Mouse (Mus musculus): ENCODE data around the gene Ap1s2. TPM values are rescaled to one million over a fixed set of nuclear protein-coding genes. Genes with fewer than 3 reads are reported as not detected.

Gene Ap1s2
- polyA plus RNA-seq, 1 experiment from 2014 or later, result 18.5 TPM

DNA sequence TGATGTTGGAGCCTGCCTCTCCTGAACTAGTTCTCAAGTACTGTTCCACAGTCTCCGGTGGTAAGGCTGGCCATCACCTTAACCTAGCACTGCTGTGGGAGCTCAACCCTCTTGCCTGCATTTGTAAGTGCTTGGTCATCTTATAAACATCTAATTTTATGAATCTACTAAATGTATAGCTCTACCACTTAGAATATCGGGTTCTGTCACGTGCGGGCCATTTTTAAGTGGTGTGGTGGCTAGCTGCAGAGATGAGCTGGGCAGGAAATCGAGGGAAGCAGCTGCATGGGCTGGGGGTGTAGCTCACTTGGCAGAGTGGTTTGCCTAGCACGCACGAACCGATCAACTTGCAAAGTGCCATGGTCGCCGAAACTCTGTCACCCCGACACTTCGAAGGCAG lies 48.6 kb downstream of the Ap1s2 start:
- Histone ChIP-seq H3K27ac (ENCODE audit: low read length) (peak overlapping the region; percentile 99), H3K9ac (ENCODE audit: low read depth, low read length) (peak overlapping the region; percentile 86), H3K36me3 (ENCODE audit: control insufficient read depth, insufficient read depth, low read length) (no peaks in the 10 kb centered on the region), H3K9me3 (ENCODE audit: control insufficient read depth, low read length) (no peaks in the 10 kb centered on the region), H3K4me1 (ENCODE audit: control insufficient read depth, insufficient read depth, low read length) (no peaks in the 10 kb centered on the region), H3K27me3 (replicated peaks; ENCODE audit: control insufficient read depth, insufficient read depth, low read length) (no peaks in the 10 kb centered on the region), H3K4me2 (ENCODE audit: low read depth, low read length) (peak overlapping the region; percentile 59), H3K4me3 (ENCODE audit: low read length) (peak overlapping the region; percentile 66)
- no peak for ATAC-seq
- 29% methylated on average over 12 of the region's 12 CpGs for WGBS

DNA sequence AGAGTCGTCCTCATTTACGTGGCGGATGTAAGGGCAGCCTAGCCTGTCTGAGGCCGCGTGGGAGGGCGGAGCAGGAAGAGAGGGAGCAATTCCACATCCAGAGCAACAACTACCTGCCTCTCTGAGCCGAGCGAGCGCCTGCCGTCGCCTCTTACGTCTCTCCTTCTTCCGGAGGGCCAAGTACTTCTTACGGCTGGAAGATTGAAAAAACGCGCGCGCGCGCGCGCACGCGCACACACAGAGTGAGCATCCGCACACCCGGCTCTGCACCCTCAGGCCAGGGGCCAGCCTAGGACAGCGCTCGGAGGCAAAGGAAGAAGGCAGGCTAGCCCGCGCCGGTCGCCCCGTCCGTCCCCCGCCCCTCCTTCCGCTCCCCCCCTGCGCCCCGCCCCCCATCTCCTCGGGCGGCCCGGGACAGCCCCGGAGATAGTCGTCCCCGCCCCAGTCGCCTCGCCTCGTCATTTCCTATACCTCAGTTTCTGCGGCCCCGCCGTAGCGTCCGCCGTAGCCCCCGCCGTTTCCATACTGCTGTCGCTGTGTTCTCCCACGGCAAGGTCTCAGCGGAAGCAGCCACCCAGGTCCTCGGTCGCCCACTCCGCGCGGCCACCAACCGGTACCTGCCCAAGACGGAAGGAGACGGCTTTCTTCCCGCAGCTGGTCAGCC lies 49.1 kb downstream of the Ap1s2 start:
- peak overlapping the region; percentile 86 for H3K9ac ChIP-seq (ENCODE audit: low read depth, low read length)
- H3K36me3 ChIP-seq (ENCODE audit: control insufficient read depth, insufficient read depth, low read length), result no peaks in the 10 kb centered on the region
- ATAC-seq, result peak; percentile 97
- WGBS, result 10% methylated on average over 48 of the region's 67 CpGs
- no peaks in the 10 kb centered on the region for H3K9me3 ChIP-seq (ENCODE audit: control insufficient read depth, low read length)
- H3K4me3 ChIP-seq (ENCODE audit: low read length), result peak overlapping the region; percentile 66
- H3K4me1 ChIP-seq (ENCODE audit: control insufficient read depth, insufficient read depth, low read length), result no peaks in the 10 kb centered on the region
- peak overlapping the region; percentile 59 for H3K4me2 ChIP-seq (ENCODE audit: low read depth, low read length)
- H3K27ac ChIP-seq (ENCODE audit: low read length), result peak overlapping the region; percentile 99
- H3K27me3 ChIP-seq (replicated peaks; ENCODE audit: control insufficient read depth, insufficient read depth, low read length), result no peaks in the 10 kb centered on the region

DNA sequence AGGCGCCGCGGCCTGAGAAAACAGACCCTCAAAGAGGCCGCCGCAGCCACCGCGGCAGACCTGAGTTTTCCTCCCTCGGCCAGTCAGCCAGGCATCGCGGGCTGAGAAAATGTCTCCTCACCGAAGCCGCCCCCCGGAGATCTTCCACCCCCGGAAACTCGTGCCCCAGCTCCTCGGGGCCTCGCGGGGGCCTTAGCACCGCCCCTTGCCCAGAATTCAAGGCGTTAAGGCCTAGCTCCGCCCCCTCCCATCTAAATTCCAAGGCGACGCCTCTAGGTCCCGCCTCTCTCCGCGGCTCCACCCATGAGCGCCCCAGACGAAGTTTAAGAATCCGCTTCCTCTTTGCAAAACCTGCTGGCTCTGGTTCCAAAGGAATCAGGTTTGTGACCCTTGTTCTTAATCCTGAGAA lies 49.7 kb downstream of the Ap1s2 start, which contains the start of gene Zrsr2:
TSS of gene Zrsr2 (minus strand) at position 195 of the 409 bp plus-strand sequence.
- peak; percentile 95 for ATAC-seq
- peak within 1 kb of the TSS; percentile 66 for H3K4me3 ChIP-seq (ENCODE audit: low read length)
- H3K36me3 ChIP-seq (ENCODE audit: control insufficient read depth, insufficient read depth, low read length), result no peaks in the 10 kb centered on the region
- peak within 1 kb of the TSS; percentile 59 for H3K4me2 ChIP-seq (ENCODE audit: low read depth, low read length)
- H3K27me3 ChIP-seq (replicated peaks; ENCODE audit: control insufficient read depth, insufficient read depth, low read length), result no peaks in the 10 kb centered on the region
- WGBS, result 22% methylated on average over 29 of the region's 29 CpGs
- H3K9me3 ChIP-seq (ENCODE audit: control insufficient read depth, low read length), result no peaks in the 10 kb centered on the region
- peak within 1 kb of the TSS; percentile 86 for H3K9ac ChIP-seq (ENCODE audit: low read depth, low read length)
- peak within 1 kb of the TSS; percentile 99 for H3K27ac ChIP-seq (ENCODE audit: low read length)
- H3K4me1 ChIP-seq (ENCODE audit: control insufficient read depth, insufficient read depth, low read length), result no peaks in the 10 kb centered on the region

DNA sequence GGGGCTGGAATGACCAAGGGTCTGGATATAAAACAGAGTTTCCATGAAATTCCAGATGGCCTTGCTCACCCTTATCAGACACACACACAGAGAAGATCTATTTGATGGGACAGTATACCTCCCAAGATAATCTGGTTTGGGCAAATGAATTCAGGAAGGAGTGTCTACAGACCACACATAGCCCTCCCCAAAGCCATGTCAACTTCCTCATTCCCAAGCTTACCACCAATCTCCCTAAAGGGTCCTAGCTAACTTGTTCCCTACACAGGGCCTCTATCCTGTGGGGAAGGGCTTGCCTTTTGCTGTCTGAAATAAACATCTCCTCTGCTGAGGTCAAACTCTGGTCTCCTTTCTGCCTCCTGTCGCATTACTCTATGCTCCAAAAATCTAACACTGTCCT lies 72.3 kb downstream of the Ap1s2 start:
- no peaks in the 10 kb centered on the region for H3K36me3 ChIP-seq (ENCODE audit: control insufficient read depth, insufficient read depth, low read length)
- no peak overlapping the region for H3K4me2 ChIP-seq (ENCODE audit: low read depth, low read length)
- WGBS, result 95% methylated on average over 1 of the region's 1 CpGs
- no peak overlapping the region for H3K4me3 ChIP-seq (ENCODE audit: low read length)
- no peak overlapping the region for H3K27ac ChIP-seq (ENCODE audit: low read length)
- H3K9ac ChIP-seq (ENCODE audit: low read depth, low read length), result no peak overlapping the region
- H3K9me3 ChIP-seq (ENCODE audit: control insufficient read depth, low read length), result no peaks in the 10 kb centered on the region
- H3K27me3 ChIP-seq (replicated peaks; ENCODE audit: control insufficient read depth, insufficient read depth, low read length), result no peaks in the 10 kb centered on the region
- no peaks in the 10 kb centered on the region for H3K4me1 ChIP-seq (ENCODE audit: control insufficient read depth, insufficient read depth, low read length)
- no peak for ATAC-seq

DNA sequence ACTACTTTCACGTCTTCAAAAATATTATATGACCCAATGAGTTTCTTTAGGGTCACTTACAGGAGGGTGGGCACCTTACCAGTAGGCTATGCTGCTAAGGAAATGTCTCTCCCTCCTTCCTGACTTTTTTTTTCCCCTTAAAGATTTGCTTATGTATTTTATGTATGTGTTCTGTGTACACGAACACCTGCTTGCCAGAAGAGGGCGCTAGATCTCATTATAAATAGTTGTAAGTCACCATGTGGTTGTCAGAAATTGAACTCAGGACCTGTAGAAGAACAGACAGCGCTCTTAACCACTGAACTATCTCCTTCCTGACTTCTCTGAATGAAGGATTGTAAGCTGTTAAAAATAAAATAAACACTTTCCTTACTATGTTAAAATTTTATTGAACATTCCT lies 72.7 kb downstream of the Ap1s2 start:
- no peak overlapping the region for H3K4me2 ChIP-seq (ENCODE audit: low read depth, low read length)
- no peak for ATAC-seq
- H3K9me3 ChIP-seq (ENCODE audit: control insufficient read depth, low read length), result no peaks in the 10 kb centered on the region
- H3K4me1 ChIP-seq (ENCODE audit: control insufficient read depth, insufficient read depth, low read length), result no peaks in the 10 kb centered on the region
- no peak overlapping the region for H3K9ac ChIP-seq (ENCODE audit: low read depth, low read length)
- 46% methylated on average over 4 of the region's 4 CpGs for WGBS
- H3K27ac ChIP-seq (ENCODE audit: low read length), result no peak overlapping the region
- no peaks in the 10 kb centered on the region for H3K27me3 ChIP-seq (replicated peaks; ENCODE audit: control insufficient read depth, insufficient read depth, low read length)
- H3K4me3 ChIP-seq (ENCODE audit: low read length), result no peak overlapping the region
- H3K36me3 ChIP-seq (ENCODE audit: control insufficient read depth, insufficient read depth, low read length), result no peaks in the 10 kb centered on the region

DNA sequence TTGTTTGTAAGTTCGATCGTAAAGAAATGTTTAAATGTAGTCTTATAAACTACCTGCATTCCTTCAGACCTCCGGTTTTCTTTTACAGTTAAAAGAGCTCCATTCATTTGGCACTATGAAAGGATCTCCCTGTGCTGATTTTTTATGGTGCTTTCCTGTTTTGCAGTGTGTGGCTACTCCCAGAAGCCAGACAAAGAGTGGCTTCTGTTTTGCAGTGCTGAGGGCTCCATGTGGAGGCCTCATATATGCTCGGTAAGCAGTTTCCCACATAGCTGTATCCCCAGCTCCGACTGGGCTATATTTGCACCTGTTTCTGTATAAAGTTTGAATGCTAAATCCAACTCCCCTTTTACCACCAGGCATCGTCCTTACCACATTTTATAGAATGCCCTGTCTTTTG lies 73.3 kb downstream of the Ap1s2 start:
- H3K36me3 ChIP-seq (ENCODE audit: control insufficient read depth, insufficient read depth, low read length), result no peaks in the 10 kb centered on the region
- H3K4me2 ChIP-seq (ENCODE audit: low read depth, low read length), result no peak overlapping the region
- no peak for ATAC-seq
- 72% methylated on average over 6 of the region's 6 CpGs for WGBS
- H3K9ac ChIP-seq (ENCODE audit: low read depth, low read length), result no peak overlapping the region
- no peaks in the 10 kb centered on the region for H3K4me1 ChIP-seq (ENCODE audit: control insufficient read depth, insufficient read depth, low read length)
- H3K9me3 ChIP-seq (ENCODE audit: control insufficient read depth, low read length), result no peaks in the 10 kb centered on the region
- no peak overlapping the region for H3K27ac ChIP-seq (ENCODE audit: low read length)
- no peak overlapping the region for H3K4me3 ChIP-seq (ENCODE audit: low read length)
- H3K27me3 ChIP-seq (replicated peaks; ENCODE audit: control insufficient read depth, insufficient read depth, low read length), result no peaks in the 10 kb centered on the region

Other genes starting within 250 kb of the Ap1s2 start
- 0.26 and 0.29 TPM in 2 replicates for gene Rnf138rt1, start 147.7 kb upstream of the Ap1s2 start, polyA plus RNA-seq (2015; fragmentation: Nextera tagmentation; extraction: Ambion mirVana)
- 41.6 and 48.2 TPM in 2 replicates for gene Zrsr2, start 49.6 kb downstream of the Ap1s2 start, polyA plus RNA-seq (2015; fragmentation: Nextera tagmentation; extraction: Ambion mirVana)
- gene Car5b, start 119.0 kb downstream of the Ap1s2 start, polyA plus RNA-seq (2015; fragmentation: Nextera tagmentation; extraction: Ambion mirVana), result 0.28 and 0.33 TPM in 2 replicates
- gene Siah1b, start 167.5 kb downstream of the Ap1s2 start, polyA plus RNA-seq (2015; fragmentation: Nextera tagmentation; extraction: Ambion mirVana), result 16.7 and 20.3 TPM in 2 replicates
- gene Cltrn, start 179.8 kb downstream of the Ap1s2 start, polyA plus RNA-seq (2015; fragmentation: Nextera tagmentation; extraction: Ambion mirVana), result 8.3 and 8.4 TPM in 2 replicates
- 124 and 183 TPM in 2 replicates for gene Ace2, start 230.3 kb downstream of the Ap1s2 start, polyA plus RNA-seq (2015; fragmentation: Nextera tagmentation; extraction: Ambion mirVana)